ENCODE assay signal across 18 mouse cellular contexts in genomic region chr10:24437177-24437576, GRCm38 (mm10).
A peak's percentile ranks its signal among the peaks of the same experiment; 100 is the strongest.
DNase-seq lines count a peak whose midpoint lies in the region; ATAC-seq lines count a peak whose summit lies in the region.
"Had no signal": no experiment of that assay in that cellular context is flagged by ENCODE, and none has a peak within 500 bp of the region (broad histone marks: within the 10 kb centered on the region; RNA-seq: fewer than 3 reads in every experiment).

No protein-coding gene starts in this region.

- no peak; the same call in 1 of the 2 replicates for ATAC-seq in midbrain, embryonic 14.5 days (ENCODE audit: low FRiP score, low TSS enrichment)
- no peak for ATAC-seq in midbrain, embryonic 15.5 days (replicated peaks)
- ATAC-seq in embryonic facial prominence, embryonic 15.5 days (ENCODE audit: insufficient number of reproducible peaks, low FRiP score, low TSS enrichment, low read depth): 0 out of 2 replicates have a peak, but pooled peaks have one; percentile 34
- ATAC-seq in megakaryocyte, adult 5-6 weeks (ENCODE audit: poor library complexity, severe bottlenecking): no peak

- peak; percentile 26 to 54 for DNase-seq in frontal cortex, adult 2 months (ENCODE audit: extremely low spot score in 1 of 2, low spot score in 1 of 2)
- DNase-seq in frontal cortex, postnatal 14 days (ENCODE audit: low spot score in 2 of 2): no peak
- peak; percentile 4 for DNase-seq in midbrain, embryonic 14.5 days
- peak; percentile 25 to 51 for DNase-seq in right cerebral cortex, postnatal 10 days (ENCODE audit: low spot score in 2 of 2)
- DNase-seq in heart, postnatal 25 days (ENCODE audit: low spot score): no peak
- DNase-seq: adrenal gland, adult 2 months; cerebellum, postnatal 25 days; heart, postnatal 36 days; kidney, adult 18-20 months; kidney, postnatal 36 days; liver, embryonic 13.5 days; lung, postnatal 14 days had no signal

- no peak overlapping the region for H3K9ac ChIP-seq in midbrain, embryonic 14.5 days (replicated peaks; ENCODE audit: low read length)
- no peak overlapping the region for H3K9ac ChIP-seq in midbrain, embryonic 15.5 days
- H3K9ac ChIP-seq in embryonic facial prominence, embryonic 15.5 days: no peak overlapping the region
- H3K9ac ChIP-seq: embryonic facial prominence, embryonic 12.5 days; liver, embryonic 13.5 days; midbrain, embryonic 12.5 days; neural tube, embryonic 13.5 days had no signal

- intact Hi-C loops in heart, postnatal 25 days (cut with DNase I): no loop called here

- H3K4me1 ChIP-seq in midbrain, embryonic 14.5 days (ENCODE audit: control insufficient read depth, insufficient read depth, low read length): no peaks in the 10 kb centered on the region
- H3K4me1 ChIP-seq in midbrain, embryonic 15.5 days: no peaks in the 10 kb centered on the region
- 0 out of 2 replicates have a peak, but pooled peaks cover 4% of the 10 kb centered on the region for H3K4me1 ChIP-seq in embryonic facial prominence, embryonic 15.5 days
- H3K4me1 ChIP-seq: embryonic facial prominence, embryonic 12.5 days; liver, embryonic 13.5 days; midbrain, embryonic 12.5 days; neural tube, embryonic 13.5 days had no signal

- no peaks in the 10 kb centered on the region for H3K36me3 ChIP-seq in midbrain, embryonic 14.5 days (ENCODE audit: control insufficient read depth, insufficient read depth, low read length)
- H3K36me3 ChIP-seq in midbrain, embryonic 15.5 days (replicated peaks): no peaks in the 10 kb centered on the region
- no peaks in the 10 kb centered on the region for H3K36me3 ChIP-seq in embryonic facial prominence, embryonic 15.5 days
- H3K36me3 ChIP-seq: embryonic facial prominence, embryonic 12.5 days; liver, embryonic 13.5 days; midbrain, embryonic 12.5 days; neural tube, embryonic 13.5 days had no signal

- no peaks in the 10 kb centered on the region for H3K27me3 ChIP-seq in midbrain, embryonic 14.5 days (ENCODE audit: control insufficient read depth, insufficient read depth, low read length)
- no peaks in the 10 kb centered on the region for H3K27me3 ChIP-seq in midbrain, embryonic 15.5 days (replicated peaks)
- H3K27me3 ChIP-seq in embryonic facial prominence, embryonic 15.5 days: no peaks in the 10 kb centered on the region
- H3K27me3 ChIP-seq: embryonic facial prominence, embryonic 12.5 days; liver, embryonic 13.5 days; midbrain, embryonic 12.5 days; neural tube, embryonic 13.5 days had no signal

- H3K9me3 ChIP-seq in midbrain, embryonic 14.5 days (ENCODE audit: control insufficient read depth, low read length): no peaks in the 10 kb centered on the region
- H3K9me3 ChIP-seq in midbrain, embryonic 15.5 days: no peaks in the 10 kb centered on the region
- no peaks in the 10 kb centered on the region for H3K9me3 ChIP-seq in embryonic facial prominence, embryonic 15.5 days (replicated peaks)
- H3K9me3 ChIP-seq: embryonic facial prominence, embryonic 12.5 days; liver, embryonic 13.5 days; midbrain, embryonic 12.5 days; neural tube, embryonic 13.5 days had no signal

- no peak overlapping the region for H3K27ac ChIP-seq in midbrain, embryonic 14.5 days (replicated peaks; ENCODE audit: low read depth, low read length)
- no peak overlapping the region for H3K27ac ChIP-seq in midbrain, embryonic 15.5 days
- H3K27ac ChIP-seq in embryonic facial prominence, embryonic 15.5 days (replicated peaks): no peak overlapping the region
- H3K27ac ChIP-seq: embryonic facial prominence, embryonic 12.5 days; liver, embryonic 13.5 days; midbrain, embryonic 12.5 days; neural tube, embryonic 13.5 days had no signal

- no peak overlapping the region for H3K4me2 ChIP-seq in midbrain, embryonic 14.5 days (ENCODE audit: low read length)
- H3K4me2 ChIP-seq in midbrain, embryonic 15.5 days: no peak overlapping the region
- no peak overlapping the region for H3K4me2 ChIP-seq in embryonic facial prominence, embryonic 15.5 days (replicated peaks)
- H3K4me2 ChIP-seq: embryonic facial prominence, embryonic 12.5 days; liver, embryonic 13.5 days; midbrain, embryonic 12.5 days; neural tube, embryonic 13.5 days had no signal

- WGBS in midbrain, embryonic 14.5 days: 63% methylated on average over 2 of the region's 2 CpGs
- WGBS in midbrain, embryonic 15.5 days: 68% methylated on average over 2 of the region's 2 CpGs
- WGBS in embryonic facial prominence, embryonic 15.5 days: 32% methylated on average over 2 of the region's 2 CpGs

- no peak overlapping the region for H3K4me3 ChIP-seq in midbrain, embryonic 14.5 days (replicated peaks; ENCODE audit: low read depth, low read length)
- no peak overlapping the region for H3K4me3 ChIP-seq in midbrain, embryonic 15.5 days
- no peak overlapping the region for H3K4me3 ChIP-seq in embryonic facial prominence, embryonic 15.5 days (replicated peaks)
- H3K4me3 ChIP-seq: embryonic facial prominence, embryonic 12.5 days; liver, embryonic 13.5 days; midbrain, embryonic 12.5 days; neural tube, embryonic 13.5 days had no signal

Comparison
In these comparisons a context has a peak if more than half of its experiments do, and no peak if none do; other contexts are left out.
1. DNase-seq: peak in frontal cortex, adult 2 months (2 of 2), midbrain, embryonic 14.5 days (single experiment) and right cerebral cortex, postnatal 10 days (2 of 2); none in frontal cortex, postnatal 14 days (0 of 2) and heart, postnatal 25 days (single experiment).